Mouse (Mus musculus): ENCODE data around the gene Kif5a. TPM values are rescaled to one million over a fixed set of nuclear protein-coding genes. Genes with fewer than 3 reads are reported as not detected.

The Kif5a gene
- total and polyA plus RNA-seq, 3 experiments: 0.14 to 2.1 TPM; not detected in 1

DNA sequence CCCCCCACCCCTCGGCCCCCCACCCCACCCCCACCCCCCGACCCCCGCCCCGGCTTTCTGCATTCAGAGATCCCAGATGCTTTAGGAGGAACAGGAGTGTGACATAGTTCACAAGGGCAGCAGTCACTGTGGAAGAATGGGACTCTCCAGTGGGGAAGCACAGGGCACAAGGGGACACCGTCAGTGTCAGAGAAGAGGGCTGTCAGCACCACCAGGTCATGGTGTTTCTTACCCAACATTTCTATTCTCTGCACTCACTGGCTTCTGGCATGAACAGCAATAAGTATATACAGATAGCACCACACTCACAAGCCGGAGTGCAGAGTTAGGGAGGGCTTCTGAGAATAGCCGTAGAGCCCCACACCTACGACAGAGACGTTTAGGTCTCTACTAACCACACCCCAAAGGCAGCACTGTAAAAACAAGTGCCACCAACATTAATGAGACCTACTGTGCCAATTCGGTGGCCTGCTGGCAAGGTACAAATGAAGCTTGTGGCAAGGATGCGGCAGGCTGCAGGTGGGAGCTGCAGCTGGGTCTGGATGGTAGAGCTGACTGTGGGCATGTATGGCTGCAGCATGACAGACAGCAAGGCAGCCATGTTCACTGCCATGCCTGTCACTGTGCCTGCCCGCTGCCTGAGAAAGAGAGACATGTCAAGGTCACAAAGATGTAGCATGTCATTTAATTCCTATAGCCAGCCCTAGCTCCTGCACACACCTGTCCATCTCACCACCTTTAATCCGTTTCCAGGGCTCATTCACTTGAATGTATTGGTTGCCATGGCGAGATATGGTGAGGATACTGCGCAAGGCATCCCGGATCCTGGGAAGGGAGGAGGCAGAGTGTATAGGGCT lies 34.1 kb upstream of the Kif5a start:
- Histone ChIP-seq H3K27ac (ENCODE audit: insufficient read depth, low read depth) (no peak overlapping the region), H3K36me3 (replicated peaks in 1 of 2; ENCODE audit: control insufficient read depth in 1 of 2, insufficient read depth in 1 of 2, low read length in 1 of 2) (peaks cover 81 to 95% of the 10 kb centered on the region in 2 experiments), H3K9ac (ENCODE audit: insufficient read depth, low read depth) (no peak overlapping the region), H3K4me1 (ENCODE audit: control insufficient read depth in 1 of 2, insufficient read depth in 2 of 2) (peaks cover 4 to 30% of the 10 kb centered on the region in 2 experiments; a peak in 3 of 4 replicates), H3K9me3 (replicated peaks; ENCODE audit: low read length) (no peaks in the 10 kb centered on the region), H3K4me2 (ENCODE audit: insufficient read depth, low read depth, poor library complexity, severe bottlenecking) (no peak overlapping the region), H3K79me2 (replicated peaks; ENCODE audit: control insufficient read depth, extremely low read depth, insufficient read depth, poor library complexity, severe bottlenecking) (peaks cover 23% of the 10 kb centered on the region), H3K27me3 (replicated peaks) (no peaks in the 10 kb centered on the region), H3K4me3 (replicated peaks in 1 of 3; ENCODE audit: low read depth in 2 of 3, low read length in 2 of 3, poor library complexity in 1 of 3) (no peak overlapping the region)
- dilution Hi-C loops (cut with MboI; ENCODE audit: extremely low pct_ligation_motif_present, extremely low pct_unique_long_range_greater_than_20kb, low sequenced_read_pairs): no loop called here
- in situ Hi-C loops (cut with MboI; ENCODE audit: low pct_ligation_motif_present, low pct_unique_long_range_greater_than_20kb, low sequenced_read_pairs): no loop called here
- no peak for DNase-seq (ENCODE audit: extremely low read depth)
- TF ChIP-seq POLR2A (IDR thresholded peaks at IDR 0.05; ENCODE audit: low read depth, low read length) (peak; percentile 35; the same call in 1 of the 2 replicates), JUN (IDR thresholded peaks at IDR 0.05; ENCODE audit: insufficient read depth, low read depth, low read length) (no peak), POLR2AphosphoS2 (IDR thresholded peaks at IDR 0.05; ENCODE audit: low read depth, low read length) (0 out of 2 replicates have a peak, but pooled peaks have one; percentile 13)

DNA sequence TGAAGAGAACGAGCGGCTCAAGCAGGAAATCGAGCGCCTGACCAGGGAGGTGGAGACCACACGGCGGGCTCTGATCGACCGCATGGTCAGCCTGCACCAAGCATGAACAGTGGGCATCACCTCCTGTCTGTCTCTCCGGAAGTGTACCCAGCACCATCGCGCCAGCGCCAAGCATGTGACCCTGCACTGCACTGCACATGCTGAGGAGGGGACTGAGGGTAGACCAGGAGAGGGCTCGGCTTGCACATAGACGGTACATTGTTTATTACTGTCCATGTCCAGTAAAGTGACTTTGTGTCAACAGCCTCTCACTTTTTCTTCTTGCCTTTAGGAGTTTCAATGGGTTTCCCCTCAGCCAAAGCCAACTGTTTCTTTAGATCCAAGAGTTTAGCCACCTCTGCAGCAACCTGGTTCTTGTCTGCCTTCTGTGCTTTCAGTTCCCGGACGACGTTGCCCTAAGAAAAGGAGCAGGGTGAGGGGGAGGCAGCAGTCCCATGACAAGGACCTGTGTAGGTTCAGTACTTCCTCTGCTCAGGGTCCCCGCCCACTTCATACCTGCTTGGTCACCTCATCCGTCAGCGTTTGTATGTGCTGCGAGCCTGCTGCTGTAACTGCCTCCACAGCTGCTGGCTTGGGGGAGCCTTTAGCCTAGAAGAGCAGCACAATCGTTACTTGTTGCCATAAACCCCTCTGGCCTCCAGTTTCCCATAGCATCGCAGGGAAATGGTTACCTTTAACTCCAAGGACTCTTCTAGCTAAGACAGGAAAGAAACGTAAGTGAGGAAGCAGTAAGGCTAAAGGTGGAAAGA lies 33.0 kb upstream of the Kif5a start:
- H3K27ac ChIP-seq (ENCODE audit: insufficient read depth, low read depth): no peak overlapping the region
- H3K4me2 ChIP-seq (ENCODE audit: insufficient read depth, low read depth, poor library complexity, severe bottlenecking): no peak overlapping the region
- H3K79me2 ChIP-seq (replicated peaks; ENCODE audit: control insufficient read depth, extremely low read depth, insufficient read depth, poor library complexity, severe bottlenecking): peaks cover 34% of the 10 kb centered on the region
- TF ChIP-seq ELF1 (IDR thresholded peaks at IDR 0.05; ENCODE audit: low read depth, low read length) (no peak), ZMIZ1 (IDR thresholded peaks at IDR 0.05; ENCODE audit: low read depth, low read length) (peak; percentile 42; the same call in 1 of the 2 replicates), PAX5 (IDR thresholded peaks at IDR 0.05; ENCODE audit: low read length) (no peak)
- no peak for DNase-seq (ENCODE audit: extremely low read depth)
- H3K9me3 ChIP-seq (replicated peaks; ENCODE audit: low read length): no peaks in the 10 kb centered on the region
- H3K9ac ChIP-seq (ENCODE audit: insufficient read depth, low read depth): no peak overlapping the region
- H3K4me3 ChIP-seq (replicated peaks in 1 of 3; ENCODE audit: low read depth in 2 of 3, low read length in 2 of 3, poor library complexity in 1 of 3): no peak overlapping the region
- H3K4me1 ChIP-seq (ENCODE audit: control insufficient read depth in 1 of 2, insufficient read depth in 2 of 2): peaks cover 4 to 32% of the 10 kb centered on the region in 2 experiments; a peak in 3 of 4 replicates
- in situ Hi-C loops (cut with MboI; ENCODE audit: low pct_ligation_motif_present, low pct_unique_long_range_greater_than_20kb, low sequenced_read_pairs): no loop called here
- H3K27me3 ChIP-seq (replicated peaks): no peaks in the 10 kb centered on the region
- dilution Hi-C loops (cut with MboI; ENCODE audit: extremely low pct_ligation_motif_present, extremely low pct_unique_long_range_greater_than_20kb, low sequenced_read_pairs): no loop called here
- peaks cover 79 to 93% of the 10 kb centered on the region in 2 experiments for H3K36me3 ChIP-seq (replicated peaks in 1 of 2; ENCODE audit: control insufficient read depth in 1 of 2, insufficient read depth in 1 of 2, low read length in 1 of 2)

DNA sequence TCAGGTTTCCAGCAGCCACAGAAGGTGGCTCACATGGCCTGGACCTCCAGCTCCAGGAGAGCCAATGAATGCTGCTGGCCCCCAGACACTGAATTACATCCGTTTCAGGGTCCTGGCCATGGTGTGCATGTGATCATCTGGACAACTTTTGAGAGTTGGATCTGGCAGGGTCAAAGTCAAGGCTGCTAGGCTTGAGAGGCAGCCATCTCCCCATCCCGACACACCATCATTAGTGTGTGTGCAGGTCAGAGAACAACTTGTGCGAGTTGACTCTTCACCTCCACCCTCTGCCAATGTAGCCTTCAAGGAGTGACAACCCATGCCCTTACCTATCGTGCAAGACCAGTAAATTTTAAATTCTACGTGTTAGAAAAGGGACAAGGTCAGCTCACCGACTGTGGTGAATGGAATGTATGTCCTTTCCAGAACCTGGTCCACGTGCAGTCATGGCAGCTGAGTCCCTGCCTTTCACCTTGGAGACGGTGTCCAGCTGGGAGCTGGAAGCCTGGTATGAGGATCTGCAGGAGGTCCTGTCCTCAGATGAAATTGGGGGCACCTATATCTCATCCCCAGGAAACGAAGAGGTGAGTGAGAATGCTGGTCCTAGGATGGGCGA lies 31.9 kb upstream of the Kif5a start:
- dilution Hi-C loops (cut with MboI; ENCODE audit: extremely low pct_ligation_motif_present, extremely low pct_unique_long_range_greater_than_20kb, low sequenced_read_pairs): no loop called here
- no peak for DNase-seq (ENCODE audit: extremely low read depth)
- Histone ChIP-seq H3K4me3 (replicated peaks in 1 of 3; ENCODE audit: low read depth in 2 of 3, low read length in 2 of 3, poor library complexity in 1 of 3) (no peak overlapping the region), H3K9me3 (replicated peaks; ENCODE audit: low read length) (no peaks in the 10 kb centered on the region), H3K36me3 (replicated peaks in 1 of 2; ENCODE audit: control insufficient read depth in 1 of 2, insufficient read depth in 1 of 2, low read length in 1 of 2) (peaks cover 72 to 81% of the 10 kb centered on the region in 2 experiments), H3K4me1 (ENCODE audit: control insufficient read depth in 1 of 2, insufficient read depth in 2 of 2) (peaks cover 4 to 32% of the 10 kb centered on the region in 2 experiments; a peak in 3 of 4 replicates), H3K27ac (ENCODE audit: insufficient read depth, low read depth) (no peak overlapping the region; the same call in 1 of the 2 replicates), H3K79me2 (replicated peaks; ENCODE audit: control insufficient read depth, extremely low read depth, insufficient read depth, poor library complexity, severe bottlenecking) (peaks cover 37% of the 10 kb centered on the region), H3K27me3 (replicated peaks) (no peaks in the 10 kb centered on the region), H3K4me2 (ENCODE audit: insufficient read depth, low read depth, poor library complexity, severe bottlenecking) (no peak overlapping the region), H3K9ac (ENCODE audit: insufficient read depth, low read depth) (no peak overlapping the region)
- in situ Hi-C loops (cut with MboI; ENCODE audit: low pct_ligation_motif_present, low pct_unique_long_range_greater_than_20kb, low sequenced_read_pairs): no loop called here
- no peak for TF ChIP-seq RAD21 (IDR thresholded peaks at IDR 0.05; ENCODE audit: low read depth, low read length)
- peak; percentile 14; the same call in 1 of the 2 replicates for TF ChIP-seq ZMIZ1 (IDR thresholded peaks at IDR 0.05; ENCODE audit: low read depth, low read length)
- no peak for TF ChIP-seq POLR2AphosphoS2 (IDR thresholded peaks at IDR 0.05; ENCODE audit: low read depth, low read length)
- TF ChIP-seq POLR2A (IDR thresholded peaks at IDR 0.05; ENCODE audit: low read depth, low read length): no peak; the same call in 1 of the 2 replicates
- TF ChIP-seq ZKSCAN1 (IDR thresholded peaks at IDR 0.05; ENCODE audit: borderline replicate concordance, low read depth, low read length): no peak
- no peak for TF ChIP-seq JUN (IDR thresholded peaks at IDR 0.05; ENCODE audit: insufficient read depth, low read depth, low read length)
- no peak for TF ChIP-seq E2F4 (IDR thresholded peaks at IDR 0.05; ENCODE audit: insufficient replicate concordance, low read depth, low read length)
- TF ChIP-seq RCOR1 (conservative IDR thresholded peaks at IDR 0.05; ENCODE audit: low read depth, low read length): no peak
